12 mouse cellular contexts compared by ENCODE assay signal in genomic region chr13:96434899-96435331, GRCm38 (mm10). TPM values are rescaled to one million over a fixed set of nuclear protein-coding genes. Genes with fewer than 3 reads are reported as not detected.
DNase-seq lines count a peak whose midpoint lies in the region; ATAC-seq lines count a peak whose summit lies in the region.
"Had no signal": no experiment of that assay in that cellular context is flagged by ENCODE, and none has a peak within 500 bp of the region (broad histone marks: within the 10 kb centered on the region; RNA-seq: fewer than 3 reads in every experiment).

No protein-coding gene starts in this region.

- H3K4me3 ChIP-seq in hindbrain, embryonic 10.5 days: no peak overlapping the region
- H3K4me3 ChIP-seq in hindbrain, embryonic 14.5 days (replicated peaks; ENCODE audit: low read length): no peak overlapping the region
- H3K4me3 ChIP-seq in intestine, embryonic 16.5 days (ENCODE audit: low read length): no peak overlapping the region
- H3K4me3 ChIP-seq: hindbrain, embryonic 13.5 days; limb, embryonic 13.5 days had no signal

- no peaks in the 10 kb centered on the region for H3K36me3 ChIP-seq in hindbrain, embryonic 10.5 days
- no peaks in the 10 kb centered on the region for H3K36me3 ChIP-seq in hindbrain, embryonic 14.5 days (replicated peaks; ENCODE audit: control insufficient read depth, insufficient read depth)
- no peaks in the 10 kb centered on the region for H3K36me3 ChIP-seq in intestine, embryonic 16.5 days (ENCODE audit: control insufficient read depth, insufficient read depth, low read length)
- H3K36me3 ChIP-seq: hindbrain, embryonic 13.5 days; limb, embryonic 13.5 days had no signal

- ATAC-seq in hindbrain, embryonic 14.5 days (ENCODE audit: low FRiP score): no peak
- ATAC-seq in intestine, embryonic 16.5 days: 0 out of 2 replicates have a peak, but pooled peaks have one; percentile 16
- no peak for ATAC-seq in CD4-positive, CD25-positive, alpha-beta regulatory T cell, adult 4 months

- DNase-seq in hindbrain, embryonic 10.5 days (ENCODE audit: low spot score): peak; percentile 22
- DNase-seq in hindbrain, embryonic 14.5 days (ENCODE audit: low spot score): no peak
- DNase-seq in urinary bladder, postnatal 14 days (ENCODE audit: low spot score): peak; percentile 33
- no peak for DNase-seq in urinary bladder, postnatal 25 days (ENCODE audit: low spot score)
- DNase-seq in cerebellum, adult 11 months: no peak
- DNase-seq in right cerebral cortex, postnatal 4 days: no peak
- DNase-seq: adrenal gland, adult 8-10 months had no signal

- no peak overlapping the region for H3K9ac ChIP-seq in hindbrain, embryonic 14.5 days
- no peak overlapping the region for H3K9ac ChIP-seq in intestine, embryonic 16.5 days (ENCODE audit: low read depth, low read length)
- H3K9ac ChIP-seq: hindbrain, embryonic 13.5 days; limb, embryonic 13.5 days had no signal

- no peaks in the 10 kb centered on the region for H3K9me3 ChIP-seq in hindbrain, embryonic 10.5 days
- no peaks in the 10 kb centered on the region for H3K9me3 ChIP-seq in hindbrain, embryonic 14.5 days (ENCODE audit: control insufficient read depth, low read length)
- no peaks in the 10 kb centered on the region for H3K9me3 ChIP-seq in intestine, embryonic 16.5 days (ENCODE audit: control insufficient read depth, low read length)
- H3K9me3 ChIP-seq: hindbrain, embryonic 13.5 days had no signal

- H3K27me3 ChIP-seq in hindbrain, embryonic 10.5 days (ENCODE audit: insufficient read depth, poor library complexity, severe bottlenecking): no peaks in the 10 kb centered on the region
- no peaks in the 10 kb centered on the region for H3K27me3 ChIP-seq in hindbrain, embryonic 14.5 days (ENCODE audit: control insufficient read depth, insufficient read depth, low read length)
- H3K27me3 ChIP-seq in intestine, embryonic 16.5 days (replicated peaks; ENCODE audit: control insufficient read depth, insufficient read depth, low read length): no peaks in the 10 kb centered on the region
- H3K27me3 ChIP-seq: hindbrain, embryonic 13.5 days; limb, embryonic 13.5 days had no signal

- peaks cover 23% of the 10 kb centered on the region for H3K4me1 ChIP-seq in hindbrain, embryonic 10.5 days (replicated peaks)
- H3K4me1 ChIP-seq in hindbrain, embryonic 14.5 days (replicated peaks; ENCODE audit: control insufficient read depth, insufficient read depth, low read length): no peaks in the 10 kb centered on the region; the same call in 1 of the 2 replicates
- H3K4me1 ChIP-seq in intestine, embryonic 16.5 days (ENCODE audit: control insufficient read depth, insufficient read depth, low read length): peaks cover 26% of the 10 kb centered on the region
- H3K4me1 ChIP-seq: hindbrain, embryonic 13.5 days had no signal

- H3K27ac ChIP-seq in hindbrain, embryonic 10.5 days: peak overlapping the region; percentile 50
- H3K27ac ChIP-seq in hindbrain, embryonic 14.5 days: no peak overlapping the region
- peak overlapping the region; percentile 65 for H3K27ac ChIP-seq in intestine, embryonic 16.5 days (ENCODE audit: low read length)
- H3K27ac ChIP-seq: hindbrain, embryonic 13.5 days; limb, embryonic 13.5 days had no signal

- 62% methylated on average over 5 of the region's 5 CpGs for WGBS in hindbrain, embryonic 10.5 days
- 69% methylated on average over 5 of the region's 5 CpGs for WGBS in hindbrain, embryonic 14.5 days
- 30% methylated on average over 5 of the region's 5 CpGs for WGBS in intestine, embryonic 16.5 days

- H3K4me2 ChIP-seq in hindbrain, embryonic 14.5 days (replicated peaks): no peak overlapping the region
- H3K4me2 ChIP-seq in intestine, embryonic 16.5 days (ENCODE audit: low read depth, low read length): no peak overlapping the region
- H3K4me2 ChIP-seq: limb, embryonic 13.5 days had no signal

RNA-seq across cellular contexts. Expression of gene Ankdd1b, which starts 36.1 kb away (rescaled TPM):
- 0.21 TPM in 1 of 2 replicates, not detected in the other for polyA plus RNA-seq in hindbrain, embryonic 10.5 days (2016; fragmentation: Nextera tagmentation; extraction: Ambion mirVana)
- not detected in 2 replicates for polyA plus RNA-seq in hindbrain, embryonic 14.5 days (2014; fragmentation: Nextera tagmentation; extraction: Ambion mirVana)
- 0.10 and 0.26 TPM in 2 replicates for polyA plus RNA-seq in intestine, embryonic 16.5 days (2015; fragmentation: Nextera tagmentation; extraction: Ambion mirVana)
- not detected for polyA plus RNA-seq in CD4-positive, CD25-positive, alpha-beta regulatory T cell, adult 4 months (2017; shearing (Covaris generic))
- polyA plus RNA-seq: limb, embryonic 13.5 days; small intestine, adult 2 months had no signal

RNA-seq across cellular contexts. Expression of gene Poc5, which starts 46.8 kb away (rescaled TPM):
- 17.3 and 18.8 TPM in 2 replicates for polyA plus RNA-seq in hindbrain, embryonic 10.5 days (2016; fragmentation: Nextera tagmentation; extraction: Ambion mirVana)
- 23.1 and 25.0 TPM in 2 replicates for polyA plus RNA-seq in hindbrain, embryonic 14.5 days (2014; fragmentation: Nextera tagmentation; extraction: Ambion mirVana)
- 8.9 and 10.7 TPM in 2 replicates for polyA plus RNA-seq in intestine, embryonic 16.5 days (2015; fragmentation: Nextera tagmentation; extraction: Ambion mirVana)
- 10 to 100 TPM; 11.3 to 12.0 TPM for polyA plus RNA-seq in CD4-positive, CD25-positive, alpha-beta regulatory T cell, adult 4 months (2017; shearing (Covaris generic))

RNA-seq across cellular contexts. Expression of gene Gm17622, which starts 55.6 kb away (rescaled TPM):
- polyA plus RNA-seq in hindbrain, embryonic 10.5 days (2016; fragmentation: Nextera tagmentation; extraction: Ambion mirVana): not detected in 2 replicates
- polyA plus RNA-seq in hindbrain, embryonic 14.5 days (2014; fragmentation: Nextera tagmentation; extraction: Ambion mirVana): not detected in 2 replicates
- polyA plus RNA-seq in intestine, embryonic 16.5 days (2015; fragmentation: Nextera tagmentation; extraction: Ambion mirVana): not detected in 2 replicates
- polyA plus RNA-seq in CD4-positive, CD25-positive, alpha-beta regulatory T cell, adult 4 months (2017; shearing (Covaris generic)): not detected
- polyA plus RNA-seq: hindbrain, embryonic 13.5 days; limb, embryonic 13.5 days; small intestine, adult 2 months had no signal

Comparison
In these comparisons a context has a peak if more than half of its experiments do, and no peak if none do; other contexts are left out.
1. DNase-seq: peak in hindbrain, embryonic 10.5 days (single experiment) and urinary bladder, postnatal 14 days (single experiment); none in hindbrain, embryonic 14.5 days (single experiment), urinary bladder, postnatal 25 days (single experiment), cerebellum, adult 11 months (single experiment) and right cerebral cortex, postnatal 4 days (single experiment).